Mouse (Mus musculus) forebrain, embryonic 14.5 days (tissue): ENCODE results near the gene Olfr1424. TPM values are rescaled to one million over a fixed set of nuclear protein-coding genes. Genes with fewer than 3 reads are reported as not detected.

Experiments
- ATAC-seq: fragments of 200-750 bp; cut with Nextera tagmentation; 2 replicates; pipeline ENCODE4 v1.8.0; 2017; ENCODE audit warnings: mild to moderate bottlenecking, moderate library complexity
- DNase-seq: peaks from one replicate; pipeline ENCODE4 v3.0.0-alpha.2; 2015; ENCODE audit warnings: low spot score
- H3K27ac ChIP-seq: fragments of 300-500 bp; sonication (generic); 2 replicates; pipeline ENCODE4 v1.5.1; 2014; ENCODE audit warnings: low read depth, mild to moderate bottlenecking, control low read depth, low read length, moderate library complexity
- H3K27me3 ChIP-seq: fragments of 300-500 bp; sonication (generic); replicated peaks from 2 replicates; pipeline ENCODE4 v1.6.1; 2014; ENCODE audit warnings: low read length, control low read depth, mixed read lengths; ENCODE audit not compliant: control insufficient read depth, insufficient read depth
- H3K36me3 ChIP-seq: fragments of 300-500 bp; sonication (generic); 2 replicates; pipeline ENCODE4 v1.6.1; 2014; ENCODE audit warnings: low read length, control low read depth; ENCODE audit not compliant: control insufficient read depth, insufficient read depth
- H3K4me1 ChIP-seq: fragments of 300-500 bp; sonication (generic); 2 replicates; pipeline ENCODE4 v1.6.1; 2014; ENCODE audit warnings: antibody characterized with exemption, low read length, control low read depth; ENCODE audit not compliant: control insufficient read depth, insufficient read depth
- H3K4me2 ChIP-seq: fragments of 300-500 bp; sonication (generic); 2 replicates; pipeline ENCODE4 v1.6.1; 2014; ENCODE audit warnings: mild to moderate bottlenecking, control low read depth, low read length
- H3K4me3 ChIP-seq: fragments of 300-500 bp; sonication (generic); 2 replicates; pipeline ENCODE4 v1.5.1; 2014; ENCODE audit warnings: low read depth, low read length, control low read depth
- H3K9ac ChIP-seq: fragments of 300-500 bp; sonication (generic); 2 replicates; pipeline ENCODE4 v1.6.1; 2014; ENCODE audit warnings: mild to moderate bottlenecking, low read length, control low read depth, moderate library complexity
- H3K9me3 ChIP-seq: fragments of 300-500 bp; sonication (generic); replicated peaks from 2 replicates; pipeline ENCODE4 v1.6.1; 2016; ENCODE audit warnings: low read length, control low read depth, mixed read lengths; ENCODE audit not compliant: control insufficient read depth
- WGBS: fragments of 180-500 bp; shearing (Covaris S2); extraction: QIAGEN DNeasy Blood & Tissue Kit; methylation state at CpG from one replicate; pipeline ENCODE4 v1.1.7; 2014; 5-methylcytosine and 5-hydroxymethylcytosine counted together
- polyA plus RNA-seq: library from polyadenylated mRNA; unstranded; fragments of >200 nt; fragmentation: Nextera tagmentation; extraction: Ambion mirVana; gene quantifications from 2 replicates; pipeline ENCODE4 v1.2.1, GENCODE M21; 2014

Gene Olfr1424
- polyA plus RNA-seq, 1 experiment from 2014 or later: not detected

DNA sequence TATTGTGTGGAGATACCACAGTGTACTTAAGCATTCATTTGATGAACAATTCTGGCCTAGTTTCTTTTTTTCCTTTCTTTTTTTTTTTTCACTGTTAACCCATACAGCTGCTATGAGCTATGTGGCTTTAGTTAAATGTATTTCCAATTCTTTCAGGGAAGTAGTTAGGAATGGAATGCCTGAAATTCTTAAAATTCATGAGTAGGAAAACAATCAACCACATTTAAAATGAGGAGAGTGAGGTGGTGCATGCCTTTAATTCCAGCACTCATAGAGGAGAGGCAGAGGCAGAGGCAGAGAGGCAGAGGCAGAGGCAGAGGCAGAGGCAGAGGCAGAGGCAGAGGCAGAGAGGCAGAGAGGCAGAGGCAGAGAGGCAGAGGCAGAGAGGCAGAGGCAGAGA, 24.8 kb downstream of the Olfr1424 start:
- no peak for ATAC-seq
- no peaks in the 10 kb centered on the region for H3K4me1 ChIP-seq
- no peaks in the 10 kb centered on the region for H3K36me3 ChIP-seq

GRCm38 (mm10) chr19:12026606-12027005, 35.9 kb downstream of the Olfr1424 start:
- no peak for DNase-seq
- 91% methylated on average over 2 of the region's 2 CpGs for WGBS
- no peak for ATAC-seq

More for the DNA sequence above, 24.8 kb downstream of the Olfr1424 start:
- no peak overlapping the region for H3K9ac ChIP-seq
- no peak overlapping the region for H3K4me3 ChIP-seq
- H3K4me2 ChIP-seq: no peak overlapping the region
- H3K27me3 ChIP-seq: no peaks in the 10 kb centered on the region
- no peaks in the 10 kb centered on the region for H3K9me3 ChIP-seq
- H3K27ac ChIP-seq: no peak overlapping the region
- no peak for DNase-seq

GRCm38 (mm10) chr19:12025333-12025732, 37.1 kb downstream of the Olfr1424 start:
- 91% methylated on average over 3 of the region's 3 CpGs for WGBS
- no peaks in the 10 kb centered on the region for H3K4me1 ChIP-seq

More at GRCm38 (mm10) chr19:12026606-12027005, 35.9 kb downstream of the Olfr1424 start:
- H3K9ac ChIP-seq: no peak overlapping the region
- no peak overlapping the region for H3K4me3 ChIP-seq
- H3K4me2 ChIP-seq: no peak overlapping the region
- H3K27me3 ChIP-seq: no peaks in the 10 kb centered on the region
- no peaks in the 10 kb centered on the region for H3K9me3 ChIP-seq
- H3K36me3 ChIP-seq: no peaks in the 10 kb centered on the region
- H3K27ac ChIP-seq: no peak overlapping the region
- no peaks in the 10 kb centered on the region for H3K4me1 ChIP-seq

DNA sequence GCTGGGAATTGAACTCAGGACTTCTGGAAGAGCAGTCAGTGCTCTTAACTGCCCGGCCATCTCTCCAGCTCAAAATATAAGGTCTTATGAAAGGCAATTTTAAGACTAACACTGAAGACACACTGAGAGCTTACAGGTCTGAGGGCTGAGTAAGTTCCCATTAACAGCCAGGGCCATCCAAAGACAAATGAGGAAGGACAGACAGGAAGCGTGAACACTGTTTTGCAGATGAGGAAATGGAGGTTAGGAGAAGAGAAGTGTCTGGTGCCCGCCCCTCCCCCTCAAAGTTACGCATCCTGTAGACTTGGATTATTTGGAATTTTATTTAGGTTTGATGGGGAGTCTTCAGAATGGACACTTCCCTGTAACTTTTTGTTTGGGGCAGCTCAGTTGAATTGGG, 38.3 kb downstream of the Olfr1424 start:
- H3K4me2 ChIP-seq: no peak overlapping the region
- H3K9me3 ChIP-seq: no peaks in the 10 kb centered on the region
- no peak overlapping the region for H3K4me3 ChIP-seq
- H3K27ac ChIP-seq: no peak overlapping the region
- ATAC-seq: no peak
- H3K4me1 ChIP-seq: no peaks in the 10 kb centered on the region
- H3K9ac ChIP-seq: no peak overlapping the region
- DNase-seq: no peak
- H3K27me3 ChIP-seq: no peaks in the 10 kb centered on the region
- no peaks in the 10 kb centered on the region for H3K36me3 ChIP-seq
- 88% methylated on average over 4 of the region's 4 CpGs for WGBS

More at GRCm38 (mm10) chr19:12025333-12025732, 37.1 kb downstream of the Olfr1424 start:
- Histone ChIP-seq H3K9ac (no peak overlapping the region), H3K27ac (no peak overlapping the region), H3K4me3 (no peak overlapping the region), H3K36me3 (no peaks in the 10 kb centered on the region), H3K4me2 (no peak overlapping the region), H3K9me3 (no peaks in the 10 kb centered on the region), H3K27me3 (no peaks in the 10 kb centered on the region)
- DNase-seq (no peak), ATAC-seq (no peak)

GRCm38 (mm10) chr19:12016192-12016591, 46.3 kb downstream of the Olfr1424 start:
- DNase-seq: no peak
- Histone ChIP-seq H3K36me3 (no peaks in the 10 kb centered on the region), H3K27ac (no peak overlapping the region), H3K9ac (no peak overlapping the region), H3K27me3 (no peaks in the 10 kb centered on the region), H3K9me3 (no peaks in the 10 kb centered on the region), H3K4me1 (no peaks in the 10 kb centered on the region), H3K4me3 (no peak overlapping the region), H3K4me2 (no peak overlapping the region)
- ATAC-seq: no peak
- WGBS: 77% methylated on average over 4 of the region's 4 CpGs

GRCm38 (mm10) chr19:12015708-12016107, 46.8 kb downstream of the Olfr1424 start:
- Histone ChIP-seq H3K4me3 (no peak overlapping the region), H3K4me1 (no peaks in the 10 kb centered on the region), H3K27me3 (no peaks in the 10 kb centered on the region), H3K4me2 (no peak overlapping the region), H3K36me3 (no peaks in the 10 kb centered on the region), H3K27ac (no peak overlapping the region), H3K9ac (no peak overlapping the region), H3K9me3 (no peaks in the 10 kb centered on the region)
- DNase-seq (no peak), ATAC-seq (no peak)
- 63% methylated on average over 8 of the region's 8 CpGs for WGBS

DNA sequence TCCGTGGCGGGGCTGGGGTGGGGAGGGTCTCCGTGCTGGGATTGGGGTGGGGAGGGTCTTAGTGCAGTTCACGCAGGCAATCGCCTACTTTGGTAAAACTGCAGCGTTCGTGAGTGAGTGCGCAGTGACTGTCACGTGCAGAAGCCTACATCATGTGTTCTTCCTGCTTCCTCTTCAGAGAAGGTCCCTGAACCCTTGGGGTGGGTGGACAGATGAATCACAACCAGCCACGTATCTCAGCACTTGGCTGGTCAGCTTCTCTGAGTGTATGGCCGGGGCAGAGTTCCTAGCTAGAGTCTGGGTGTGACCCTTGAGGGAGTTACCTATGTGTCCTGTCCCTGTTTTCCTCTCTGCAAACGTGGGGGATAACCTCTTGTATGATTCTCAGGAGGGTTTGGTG, 49.3 kb downstream of the Olfr1424 start:
- Histone ChIP-seq H3K9me3 (no peaks in the 10 kb centered on the region), H3K27ac (no peak overlapping the region), H3K4me2 (peak overlapping the region; percentile 64), H3K27me3 (no peaks in the 10 kb centered on the region), H3K36me3 (no peaks in the 10 kb centered on the region), H3K9ac (peak overlapping the region; percentile 32), H3K4me1 (no peaks in the 10 kb centered on the region), H3K4me3 (peak overlapping the region; percentile 63)
- WGBS: under 1% methylated on average over 12 of the region's 12 CpGs
- peak; percentile 14 for DNase-seq
- no peak for ATAC-seq

DNA sequence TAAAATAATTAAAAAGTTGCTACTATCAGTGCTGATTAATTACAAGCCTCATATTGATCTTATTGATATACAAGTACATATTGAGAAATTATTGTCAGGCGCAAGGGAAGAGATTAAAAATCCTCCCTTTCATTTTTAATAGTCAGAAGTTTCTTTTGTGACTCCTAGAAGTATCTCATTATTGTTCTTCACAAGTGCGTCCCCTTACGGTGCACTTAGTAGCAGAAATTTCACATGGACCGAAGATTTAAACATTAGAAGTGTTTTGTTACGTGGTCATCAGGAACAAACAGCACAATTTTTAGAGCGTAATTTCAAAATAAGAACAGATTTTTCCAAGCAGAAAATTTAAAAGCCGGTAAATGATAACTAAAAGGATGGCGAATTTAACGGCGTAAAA, 49.9 kb downstream of the Olfr1424 start:
- Histone ChIP-seq H3K27me3 (no peaks in the 10 kb centered on the region), H3K9ac (peak overlapping the region; percentile 32), H3K4me1 (no peaks in the 10 kb centered on the region), H3K9me3 (no peaks in the 10 kb centered on the region), H3K4me3 (peak overlapping the region; percentile 63), H3K4me2 (peak overlapping the region; percentile 64), H3K36me3 (no peaks in the 10 kb centered on the region), H3K27ac (no peak overlapping the region)
- 1% methylated on average over 10 of the region's 10 CpGs for WGBS
- ATAC-seq (no peak), DNase-seq (no peak)

- Histone ChIP-seq H3K9me3 (no peaks in the 10 kb centered on the region), H3K9ac (peak overlapping the region; percentile 29; the same call in 1 of the 2 replicates), H3K4me2 (peak overlapping the region; percentile 64), H3K4me3 (peak overlapping the region; percentile 63), H3K36me3 (no peaks in the 10 kb centered on the region), H3K4me1 (no peaks in the 10 kb centered on the region; the same call in 1 of the 2 replicates), H3K27ac (0 out of 2 replicates have a peak overlapping the region, but pooled peaks have one; percentile 52), H3K27me3 (no peaks in the 10 kb centered on the region)
- DNase-seq (peak; percentile 95), ATAC-seq (peak; percentile 84)
- WGBS: under 1% methylated on average over 49 of the region's 49 CpGs
Observed at GRCm38 (mm10) chr19:12011560-12012556, 50.6 kb downstream of the Olfr1424 start.
